Mouse (Mus musculus) olfactory bulb, adult 2 months (tissue): ENCODE measurements around the gene Syngr4. TPM values are rescaled to one million over a fixed set of nuclear protein-coding genes. Genes with fewer than 3 reads are reported as not detected.

Experiments used
- H3K27ac ChIP-seq: fragments of 200-500 bp; 2 replicates; pipeline ENCODE4 v1.5.1; 2012; ENCODE audit warnings: low read depth, low read length; ENCODE audit not compliant: insufficient read depth
- H3K4me1 ChIP-seq: fragments of 200-500 bp; 2 replicates; pipeline ENCODE4 v1.6.1; 2012; ENCODE audit warnings: low read length; ENCODE audit not compliant: control insufficient read depth, insufficient read depth
- H3K4me3 ChIP-seq: fragments of 200-500 bp; 2 replicates; pipeline ENCODE4 v1.5.1; 2012; ENCODE audit warnings: mild to moderate bottlenecking, low read depth, low read length, moderate library complexity; ENCODE audit not compliant: insufficient read depth
- CTCF ChIP-seq: fragments of 200-500 bp; IDR thresholded peaks from 2 replicates; pipeline ENCODE4 v1.5.1; 2012; ENCODE audit warnings: low read depth, mild to moderate bottlenecking, low read length, moderate library complexity; ENCODE audit not compliant: insufficient read depth
- POLR2A ChIP-seq: fragments of 200-500 bp; IDR thresholded peaks from 2 replicates; pipeline ENCODE4 v1.6.1; 2012; ENCODE audit warnings: mild to moderate bottlenecking, low read depth, low read length, moderate library complexity; ENCODE audit not compliant: insufficient read depth
- WGBS: fragments of 180-500 bp; shearing (Covaris S2); methylation state at CpG from one replicate; pipeline ENCODE4 v1.1.7; 2018; 5-methylcytosine and 5-hydroxymethylcytosine counted together
- polyA plus RNA-seq: library from polyadenylated mRNA; stranded (reverse); fragments of >200 nt; gene quantifications from 2 replicates; pipeline ENCODE4 v1.2.4, GENCODE M21; 2012; ENCODE audit warnings: low replicate concordance; ENCODE audit not compliant: missing spikeins, insufficient read depth, insufficient read length

Gene Syngr4
- polyA plus RNA-seq, 1 experiment: not detected

- under 1% methylated on average over 18 of the region's 18 CpGs for WGBS
- H3K4me1 ChIP-seq: peaks cover 34% of the 10 kb centered on the region
- peak; percentile 93 for TF ChIP-seq CTCF
- TF ChIP-seq POLR2A: peak; percentile 53; the same call in 1 of the 2 replicates
- H3K4me3 ChIP-seq: peak within 1 kb of the TSS; percentile 84
- peak within 1 kb of the TSS; percentile 66 for H3K27ac ChIP-seq
Observed at GRCm38 (mm10) chr7:45872624-45873023, 23.9 kb downstream of the Syngr4 start, which contains the start of gene Kdelr1. TSS of gene Kdelr1 (plus strand) at chr7:45872772.

GRCm38 (mm10) chr7:45870282-45871058 lies 26.0 kb downstream of the Syngr4 start:
- Histone ChIP-seq H3K4me1 (peaks cover 45% of the 10 kb centered on the region), H3K27ac (no peak overlapping the region), H3K4me3 (peak overlapping the region; percentile 41)
- TF ChIP-seq CTCF (no peak), POLR2A (no peak)
- WGBS: 1% methylated on average over 30 of the region's 30 CpGs

GRCm38 (mm10) chr7:45869787-45870186 lies 26.7 kb downstream of the Syngr4 start:
- TF ChIP-seq POLR2A (no peak), CTCF (no peak)
- peak overlapping the region; percentile 41 for H3K4me3 ChIP-seq
- H3K27ac ChIP-seq: peak overlapping the region; percentile 36; the same call in 1 of the 2 replicates
- H3K4me1 ChIP-seq: peaks cover 45% of the 10 kb centered on the region
- WGBS: 6% methylated on average over 13 of the region's 14 CpGs

- TF ChIP-seq CTCF (no peak), POLR2A (no peak)
- peaks cover 43% of the 10 kb centered on the region for H3K4me1 ChIP-seq
- peak overlapping the region; percentile 41 for H3K4me3 ChIP-seq
- WGBS: 54% methylated on average over 8 of the region's 8 CpGs
- peak overlapping the region; percentile 32; the same call in 1 of the 2 replicates for H3K27ac ChIP-seq
Observed at GRCm38 (mm10) chr7:45869107-45869670, 27.3 kb downstream of the Syngr4 start.

GRCm38 (mm10) chr7:45867871-45868270 lies 28.6 kb downstream of the Syngr4 start:
- Histone ChIP-seq H3K27ac (peak overlapping the region; percentile 32; the same call in 1 of the 2 replicates), H3K4me3 (peak overlapping the region; percentile 41), H3K4me1 (peaks cover 36% of the 10 kb centered on the region)
- no peak for TF ChIP-seq CTCF
- TF ChIP-seq POLR2A: no peak
- 52% methylated on average over 2 of the region's 2 CpGs for WGBS

- Histone ChIP-seq H3K27ac (no peak overlapping the region), H3K4me1 (peaks cover 36% of the 10 kb centered on the region), H3K4me3 (peak overlapping the region; percentile 64)
- TF ChIP-seq CTCF: no peak
- TF ChIP-seq POLR2A: peak; percentile 39; the same call in 1 of the 2 replicates
- 2% methylated on average over 117 of the region's 117 CpGs for WGBS
Observed at GRCm38 (mm10) chr7:45865925-45866910, 30.3 kb downstream of the Syngr4 start.

- no peak for TF ChIP-seq POLR2A
- TF ChIP-seq CTCF: no peak
- no peak overlapping the region for H3K4me3 ChIP-seq
- WGBS: 47% methylated on average over 3 of the region's 3 CpGs
Observed at GRCm38 (mm10) chr7:45864435-45864834, 32.1 kb downstream of the Syngr4 start.

GRCm38 (mm10) chr7:45862804-45863203 lies 33.7 kb downstream of the Syngr4 start:
- Histone ChIP-seq H3K4me3 (no peak overlapping the region), H3K27ac (no peak overlapping the region), H3K4me1 (peaks cover 11% of the 10 kb centered on the region)
- WGBS: 91% methylated on average over 7 of the region's 7 CpGs
- no peak for TF ChIP-seq CTCF
- no peak for TF ChIP-seq POLR2A

More at GRCm38 (mm10) chr7:45864435-45864834, 32.1 kb downstream of the Syngr4 start:
- H3K27ac ChIP-seq: no peak overlapping the region
- H3K4me1 ChIP-seq: peaks cover 20% of the 10 kb centered on the region

GRCm38 (mm10) chr7:45859008-45859407 lies 37.5 kb downstream of the Syngr4 start:
- 89% methylated on average over 4 of the region's 4 CpGs for WGBS
- Histone ChIP-seq H3K27ac (no peak overlapping the region), H3K4me3 (no peak overlapping the region), H3K4me1 (peaks cover 13% of the 10 kb centered on the region)
- TF ChIP-seq CTCF (no peak), POLR2A (no peak)
